Mouse (Mus musculus) forebrain, embryonic 14.5 days (tissue): ENCODE measurements around the gene 1700014D04Rik. TPM values are rescaled to one million over a fixed set of nuclear protein-coding genes. Genes with fewer than 3 reads are reported as not detected.
A peak's percentile ranks its signal among the peaks of the same experiment; 100 is the strongest.
"Not testable (repeated sequence)": the region's sequence is repeated elsewhere in the genome, so short reads cannot be mapped to it uniquely, and the experiment has no call there.

ENCODE experiments used
- ATAC-seq: fragments of 200-750 bp; cut with Nextera tagmentation; 2 replicates; pipeline ENCODE4 v1.8.0; 2017; ENCODE audit warnings: mild to moderate bottlenecking, moderate library complexity
- DNase-seq: peaks from one replicate; pipeline ENCODE4 v3.0.0-alpha.2; 2015; ENCODE audit warnings: low spot score
- H3K27ac ChIP-seq: fragments of 300-500 bp; sonication (generic); 2 replicates; pipeline ENCODE4 v1.5.1; 2014; ENCODE audit warnings: low read depth, mild to moderate bottlenecking, control low read depth, low read length, moderate library complexity
- H3K27me3 ChIP-seq: fragments of 300-500 bp; sonication (generic); replicated peaks from 2 replicates; pipeline ENCODE4 v1.6.1; 2014; ENCODE audit warnings: low read length, control low read depth, mixed read lengths; ENCODE audit not compliant: control insufficient read depth, insufficient read depth
- H3K36me3 ChIP-seq: fragments of 300-500 bp; sonication (generic); 2 replicates; pipeline ENCODE4 v1.6.1; 2014; ENCODE audit warnings: low read length, control low read depth; ENCODE audit not compliant: control insufficient read depth, insufficient read depth
- H3K4me1 ChIP-seq: fragments of 300-500 bp; sonication (generic); 2 replicates; pipeline ENCODE4 v1.6.1; 2014; ENCODE audit warnings: antibody characterized with exemption, low read length, control low read depth; ENCODE audit not compliant: control insufficient read depth, insufficient read depth
- H3K4me2 ChIP-seq: fragments of 300-500 bp; sonication (generic); 2 replicates; pipeline ENCODE4 v1.6.1; 2014; ENCODE audit warnings: mild to moderate bottlenecking, control low read depth, low read length
- H3K4me3 ChIP-seq: fragments of 300-500 bp; sonication (generic); 2 replicates; pipeline ENCODE4 v1.5.1; 2014; ENCODE audit warnings: low read depth, low read length, control low read depth
- H3K9ac ChIP-seq: fragments of 300-500 bp; sonication (generic); 2 replicates; pipeline ENCODE4 v1.6.1; 2014; ENCODE audit warnings: mild to moderate bottlenecking, low read length, control low read depth, moderate library complexity
- H3K9me3 ChIP-seq: fragments of 300-500 bp; sonication (generic); replicated peaks from 2 replicates; pipeline ENCODE4 v1.6.1; 2016; ENCODE audit warnings: low read length, control low read depth, mixed read lengths; ENCODE audit not compliant: control insufficient read depth
- WGBS: fragments of 180-500 bp; shearing (Covaris S2); extraction: QIAGEN DNeasy Blood & Tissue Kit; methylation state at CpG from one replicate; pipeline ENCODE4 v1.1.7; 2014; 5-methylcytosine and 5-hydroxymethylcytosine counted together
- polyA plus RNA-seq: library from polyadenylated mRNA; unstranded; fragments of >200 nt; fragmentation: Nextera tagmentation; extraction: Ambion mirVana; gene quantifications from 2 replicates; pipeline ENCODE4 v1.2.1, GENCODE M21; 2014

The 1700014D04Rik gene
- polyA plus RNA-seq, 1 experiment from 2014 or later: not detected

DNA sequence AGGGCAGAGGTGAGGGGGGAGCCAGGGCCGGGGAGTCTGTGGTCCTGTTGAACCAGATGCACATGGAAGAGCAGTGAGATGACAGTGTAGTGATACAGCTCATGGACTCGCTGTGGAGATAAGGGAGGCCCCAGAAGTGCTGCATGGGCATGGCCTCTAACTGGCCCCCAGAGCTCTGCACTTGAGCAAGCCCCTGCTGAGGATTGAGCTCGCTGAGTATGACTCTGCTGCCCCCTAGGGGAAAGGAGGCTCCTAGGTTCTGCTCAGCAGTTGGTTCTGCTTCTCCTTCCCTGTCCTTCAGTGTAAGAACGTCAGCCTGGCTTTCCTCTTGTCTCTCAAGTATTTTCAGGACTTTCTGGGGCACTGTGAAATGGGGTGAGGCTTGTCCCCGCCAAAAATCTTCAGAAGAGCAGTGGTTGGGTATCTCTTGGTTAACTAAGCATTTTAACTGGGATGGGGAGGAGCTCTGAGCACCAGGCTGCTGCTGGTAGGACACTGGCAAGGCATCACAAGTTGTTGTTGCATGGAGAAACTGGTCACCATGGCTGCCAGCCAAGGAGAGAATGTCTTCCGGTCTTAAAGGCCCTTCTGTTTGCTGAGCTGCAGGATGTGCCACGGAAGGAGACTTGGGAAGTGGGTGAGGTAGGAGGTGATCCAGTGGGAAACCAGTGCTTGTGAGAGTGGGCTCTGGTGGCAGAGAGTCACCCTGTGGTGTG, 18.0 kb downstream of the 1700014D04Rik start:
- H3K4me1 ChIP-seq: peaks cover 3% of the 10 kb centered on the region; the same call in 1 of the 2 replicates
- WGBS: 25% methylated on average over 7 of the region's 7 CpGs
- no peak overlapping the region for H3K4me3 ChIP-seq

DNA sequence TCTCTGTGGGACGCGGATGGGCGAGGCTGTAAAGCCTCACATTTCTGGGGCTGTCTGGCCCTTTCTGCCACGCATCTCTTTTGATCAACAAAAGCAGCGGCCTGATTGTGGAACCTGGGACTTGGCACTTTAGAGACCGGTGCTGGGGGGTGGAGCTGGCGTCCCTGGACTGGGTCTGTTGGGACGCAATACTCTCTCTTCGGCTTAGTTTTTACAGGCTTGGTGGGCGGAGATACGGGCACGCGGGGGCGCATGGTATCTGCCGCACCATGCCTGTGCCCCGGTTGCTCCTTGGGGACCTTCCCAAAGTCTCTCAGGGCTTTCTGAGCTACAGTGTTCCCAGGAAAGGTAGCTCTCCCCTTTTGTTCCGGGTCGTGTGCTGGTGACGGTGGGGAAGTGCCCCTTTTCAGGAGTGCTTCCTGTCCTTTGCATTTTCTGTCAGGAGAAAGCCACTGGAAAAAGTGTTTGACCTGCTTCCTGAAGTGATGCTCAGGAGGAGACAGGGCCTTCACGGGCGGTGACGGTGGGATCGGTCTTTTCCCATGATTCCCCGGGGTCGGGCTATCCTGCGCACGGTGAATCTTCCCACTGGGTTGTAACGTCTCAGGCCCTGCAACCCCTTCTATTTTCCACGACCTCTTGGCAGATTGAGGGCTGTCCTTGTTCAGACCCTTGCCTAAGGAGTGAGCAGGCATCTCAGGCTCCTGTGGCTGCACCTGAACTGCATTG, 20.2 kb downstream of the 1700014D04Rik start:
- no peaks in the 10 kb centered on the region for H3K9me3 ChIP-seq
- H3K4me3 ChIP-seq: no peak overlapping the region
- H3K4me2 ChIP-seq: peak overlapping the region; percentile 31
- no peak for ATAC-seq
- no peaks in the 10 kb centered on the region for H3K36me3 ChIP-seq
- H3K27me3 ChIP-seq: no peaks in the 10 kb centered on the region
- DNase-seq: peak; percentile 1
- WGBS: 39% methylated on average over 29 of the region's 29 CpGs
- H3K27ac ChIP-seq: no peak overlapping the region
- H3K9ac ChIP-seq: no peak overlapping the region; the same call in 1 of the 2 replicates
- peaks cover 3% of the 10 kb centered on the region; the same call in 1 of the 2 replicates for H3K4me1 ChIP-seq

More for the DNA sequence above, 18.0 kb downstream of the 1700014D04Rik start:
- H3K27me3 ChIP-seq: no peaks in the 10 kb centered on the region
- no peak overlapping the region for H3K9ac ChIP-seq
- DNase-seq (peak; percentile 92), ATAC-seq (peak; percentile 85)
- no peaks in the 10 kb centered on the region for H3K36me3 ChIP-seq
- no peak overlapping the region for H3K27ac ChIP-seq
- no peak overlapping the region for H3K4me2 ChIP-seq
- no peaks in the 10 kb centered on the region for H3K9me3 ChIP-seq

DNA sequence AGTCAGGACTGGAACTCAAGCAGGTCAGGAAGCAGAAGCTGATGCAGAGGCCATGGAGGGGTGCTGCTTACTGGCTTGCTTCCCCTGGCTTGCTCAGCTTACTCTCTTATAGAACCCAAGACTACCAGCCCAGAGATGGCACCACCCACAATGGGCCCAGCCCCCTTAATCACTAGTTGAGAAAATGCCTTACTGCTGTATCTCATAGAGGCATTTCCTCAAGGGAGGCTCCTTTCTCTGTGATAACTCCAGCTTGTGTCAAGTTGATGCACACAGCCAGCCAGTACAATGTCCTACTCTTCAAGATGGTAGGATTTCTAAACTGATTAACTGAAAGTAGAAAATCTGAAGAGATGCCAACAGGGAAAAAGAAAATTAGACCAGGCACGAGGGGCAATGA, 24.5 kb downstream of the 1700014D04Rik start:
- not testable (repeated sequence) for DNase-seq, ATAC-seq, H3K36me3 ChIP-seq, H3K27ac ChIP-seq, H3K27me3 ChIP-seq, H3K4me1 ChIP-seq, H3K9me3 ChIP-seq, H3K4me3 ChIP-seq, H3K9ac ChIP-seq, H3K4me2 ChIP-seq
- WGBS: 79% methylated on average over 1 of the region's 1 CpGs

DNA sequence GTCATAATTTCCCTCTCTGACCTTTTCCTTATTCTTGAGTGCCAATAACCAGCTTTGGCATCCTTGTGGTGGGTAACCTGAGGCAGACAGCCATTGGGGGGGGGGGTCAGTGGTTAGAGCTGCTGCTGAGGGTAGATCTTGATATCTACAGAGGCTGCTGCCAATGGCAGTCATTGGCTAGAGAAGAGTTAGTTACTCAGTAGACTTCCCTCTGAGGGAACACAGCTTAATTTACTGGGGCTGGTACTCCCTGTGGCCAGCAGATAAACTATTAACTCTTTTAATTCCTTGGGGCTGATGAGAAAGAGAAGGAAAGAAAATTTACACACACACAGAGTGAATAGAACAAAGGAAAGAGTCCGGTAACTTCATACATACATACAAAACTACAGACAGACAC, 27.1 kb downstream of the 1700014D04Rik start:
- Histone ChIP-seq H3K36me3 (no peaks in the 10 kb centered on the region), H3K27me3 (no peaks in the 10 kb centered on the region), H3K9me3 (no peaks in the 10 kb centered on the region), H3K4me2 (no peak overlapping the region), H3K4me1 (no peaks in the 10 kb centered on the region), H3K9ac (no peak overlapping the region), H3K4me3 (no peak overlapping the region), H3K27ac (no peak overlapping the region)
- WGBS: 85% methylated on average over 1 of the region's 1 CpGs
- ATAC-seq (no peak), DNase-seq (no peak)

DNA sequence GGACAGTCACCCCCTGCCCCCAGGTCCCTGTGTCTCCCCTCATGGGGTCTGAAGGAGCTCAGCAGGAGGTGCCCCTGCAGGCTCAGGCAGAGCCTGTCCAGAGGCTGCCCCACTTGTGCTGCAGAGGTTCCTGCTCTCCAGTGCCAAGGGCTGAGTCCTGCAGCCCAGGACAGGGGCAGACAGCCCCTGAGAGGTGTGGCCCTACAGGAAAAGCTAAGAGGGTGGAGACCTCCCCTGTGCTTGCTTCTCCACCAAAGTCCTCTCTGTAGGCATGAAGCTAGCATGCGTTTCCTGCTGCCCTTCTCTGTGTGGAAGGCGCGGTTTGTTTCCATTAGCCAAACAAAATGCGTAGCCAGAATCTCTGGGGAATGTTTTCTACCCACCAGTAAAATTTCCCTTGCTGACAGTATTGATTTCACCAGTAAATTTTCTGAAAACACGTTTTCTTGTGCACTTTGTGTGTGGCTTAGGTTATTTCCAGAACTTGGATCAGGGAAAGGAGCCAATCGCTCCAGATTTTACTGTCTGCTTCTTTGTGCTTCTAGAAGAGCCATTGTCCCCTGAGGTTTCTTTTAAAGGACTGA, 27.6 kb downstream of the 1700014D04Rik start:
- not testable (repeated sequence) for H3K4me2 ChIP-seq, H3K4me1 ChIP-seq, H3K27ac ChIP-seq, H3K9ac ChIP-seq, DNase-seq, ATAC-seq, H3K36me3 ChIP-seq, H3K27me3 ChIP-seq, H3K4me3 ChIP-seq, H3K9me3 ChIP-seq
- WGBS: 49% methylated on average over 6 of the region's 6 CpGs

DNA sequence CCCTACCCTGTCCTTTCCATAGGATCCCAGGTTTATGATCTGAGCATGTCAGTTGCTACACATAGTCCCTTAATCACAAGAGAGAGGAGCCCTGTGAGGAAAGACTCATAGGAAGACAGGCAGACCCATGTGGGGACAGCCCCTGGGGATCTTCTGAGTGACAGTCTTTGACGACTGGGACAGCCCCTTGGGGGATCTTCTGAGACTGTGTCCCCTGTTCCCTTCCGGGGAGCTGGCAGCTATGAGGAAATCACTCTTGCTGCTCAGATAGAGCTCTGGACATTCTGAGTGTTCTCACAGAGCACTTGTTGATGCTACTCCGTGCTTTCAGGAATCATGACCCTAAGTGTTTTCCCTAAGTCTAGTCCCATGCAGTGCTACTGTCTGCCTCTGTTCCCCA, 32.8 kb downstream of the 1700014D04Rik start:
- no peak overlapping the region for H3K27ac ChIP-seq
- ATAC-seq (no peak), DNase-seq (no peak)
- H3K4me2 ChIP-seq: no peak overlapping the region
- WGBS: 57% methylated on average over 3 of the region's 3 CpGs
- no peaks in the 10 kb centered on the region for H3K4me1 ChIP-seq
- H3K4me3 ChIP-seq: no peak overlapping the region
- no peaks in the 10 kb centered on the region for H3K27me3 ChIP-seq
- no peaks in the 10 kb centered on the region for H3K36me3 ChIP-seq
- no peak overlapping the region for H3K9ac ChIP-seq
- no peaks in the 10 kb centered on the region for H3K9me3 ChIP-seq

DNA sequence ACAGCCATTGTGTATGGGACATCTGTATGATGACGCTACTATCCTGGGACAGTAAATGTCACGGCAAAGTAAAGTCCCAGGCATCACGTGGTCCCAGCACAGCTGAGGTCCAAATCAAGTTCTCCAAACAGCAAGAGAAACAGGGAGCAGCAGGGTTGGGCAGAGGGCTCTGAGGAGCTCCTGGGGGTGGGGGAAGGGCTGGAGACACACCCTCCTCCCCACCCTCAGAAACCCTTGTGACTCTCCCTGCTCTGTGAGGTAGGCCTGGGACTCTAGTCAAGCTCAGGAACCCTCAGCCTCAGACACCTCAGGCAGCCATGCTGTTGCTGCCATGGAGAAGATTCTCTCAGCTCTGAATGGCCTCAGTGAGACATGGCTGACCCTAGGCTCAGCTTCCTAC, 34.6 kb downstream of the 1700014D04Rik start, which contains the start of gene Spata31d1b:
TSS of gene Spata31d1b (plus strand) at position 301 of the 400 bp plus-strand sequence.
- H3K4me3 ChIP-seq, ATAC-seq, H3K9ac ChIP-seq, H3K27ac ChIP-seq, DNase-seq, H3K27me3 ChIP-seq, H3K36me3 ChIP-seq, H3K4me1 ChIP-seq, H3K9me3 ChIP-seq, H3K4me2 ChIP-seq: not testable (repeated sequence)
- WGBS: 76% methylated on average over 3 of the region's 3 CpGs

DNA sequence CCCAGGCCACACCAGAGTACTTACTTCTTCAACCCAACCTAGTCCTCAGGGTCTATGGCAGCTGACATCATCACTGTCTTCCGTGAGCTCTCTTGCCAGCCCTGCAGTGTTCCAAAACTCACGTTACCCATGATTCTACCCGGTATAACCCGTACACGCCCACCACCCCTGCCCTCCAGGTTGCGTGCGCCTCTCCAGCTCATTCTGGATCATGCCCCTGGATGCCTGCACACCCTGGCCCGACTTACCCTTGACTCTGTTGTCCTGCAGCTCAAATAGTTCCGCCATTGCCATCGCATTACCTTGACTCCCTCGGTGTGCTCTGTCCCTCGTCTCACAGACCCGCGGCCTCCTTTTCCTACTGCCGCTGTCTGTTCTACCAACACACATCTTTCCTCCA, 36.3 kb downstream of the 1700014D04Rik start, which contains the start of gene Spata31d1a:
TSS of gene Spata31d1a (minus strand) at position 101 of the 400 bp plus-strand sequence.
- no peaks in the 10 kb centered on the region for H3K4me1 ChIP-seq
- H3K4me2 ChIP-seq: no peak within 1 kb of the TSS
- H3K27ac ChIP-seq: no peak within 1 kb of the TSS
- no peak for DNase-seq
- H3K4me3 ChIP-seq: no peak within 1 kb of the TSS
- 91% methylated on average over 15 of the region's 15 CpGs for WGBS
- H3K9me3 ChIP-seq: no peaks in the 10 kb centered on the region
- no peak within 1 kb of the TSS for H3K9ac ChIP-seq
- H3K36me3 ChIP-seq: no peaks in the 10 kb centered on the region
- no peaks in the 10 kb centered on the region for H3K27me3 ChIP-seq
- no peak for ATAC-seq
